Mouse (Mus musculus): Measurements from ENCODE around the gene Fbn1.

The Fbn1 gene

GRCm38 (mm10) chr2:125337239-125337638 lies 170.6 kb downstream of the Fbn1 start:
- no peak for DNase-seq (ENCODE audit: low spot score)

- no peak for DNase-seq (ENCODE audit: low spot score)
Measured at GRCm38 (mm10) chr2:125335206-125335605, 172.6 kb downstream of the Fbn1 start.

GRCm38 (mm10) chr2:125334163-125334562 lies 173.6 kb downstream of the Fbn1 start:
- DNase-seq (ENCODE audit: low spot score) = no peak

GRCm38 (mm10) chr2:125331581-125331980 lies 176.2 kb downstream of the Fbn1 start:
- DNase-seq (ENCODE audit: low spot score) = no peak

GRCm38 (mm10) chr2:125330506-125330905 lies 177.3 kb downstream of the Fbn1 start:
- no peak for DNase-seq (ENCODE audit: low spot score)

GRCm38 (mm10) chr2:125325125-125325855 lies 182.5 kb downstream of the Fbn1 start:
- no peak for DNase-seq (ENCODE audit: low spot score)

GRCm38 (mm10) chr2:125324455-125324854 lies 183.3 kb downstream of the Fbn1 start:
- DNase-seq (ENCODE audit: low spot score) = no peak

GRCm38 (mm10) chr2:125323347-125323746 lies 184.4 kb downstream of the Fbn1 start:
- DNase-seq (ENCODE audit: low spot score) = peak; percentile 67

GRCm38 (mm10) chr2:125322581-125322980 lies 185.2 kb downstream of the Fbn1 start:
- no peak for DNase-seq (ENCODE audit: low spot score)

- no peak for DNase-seq (ENCODE audit: low spot score)
Measured at GRCm38 (mm10) chr2:125321071-125321470, 186.7 kb downstream of the Fbn1 start.

GRCm38 (mm10) chr2:125319651-125320050 lies 188.1 kb downstream of the Fbn1 start:
- no peak for DNase-seq (ENCODE audit: low spot score)

- DNase-seq (ENCODE audit: low spot score) = no peak
Measured at GRCm38 (mm10) chr2:125318371-125319061, 189.3 kb downstream of the Fbn1 start.

GRCm38 (mm10) chr2:125315203-125315602 lies 192.6 kb downstream of the Fbn1 start:
- no peak for DNase-seq (ENCODE audit: low spot score)

GRCm38 (mm10) chr2:125314169-125314925 lies 193.4 kb downstream of the Fbn1 start:
- no peak for DNase-seq (ENCODE audit: low spot score)

GRCm38 (mm10) chr2:125309710-125310109 lies 198.1 kb downstream of the Fbn1 start:
- DNase-seq (ENCODE audit: low spot score) = no peak

GRCm38 (mm10) chr2:125305671-125306070 lies 202.1 kb downstream of the Fbn1 start:
- DNase-seq (ENCODE audit: low spot score) = no peak

GRCm38 (mm10) chr2:125304746-125305145 lies 203.0 kb downstream of the Fbn1 start:
- no peak for DNase-seq (ENCODE audit: low spot score)

GRCm38 (mm10) chr2:125303764-125304384 lies 203.9 kb downstream of the Fbn1 start:
- DNase-seq (ENCODE audit: low spot score) = no peak

GRCm38 (mm10) chr2:125302625-125302924 lies 205.2 kb downstream of the Fbn1 start:
- DNase-seq (ENCODE audit: low spot score) = no peak

- DNase-seq (ENCODE audit: low spot score) = no peak
Measured at GRCm38 (mm10) chr2:125301877-125302624, 205.7 kb downstream of the Fbn1 start.

GRCm38 (mm10) chr2:125298841-125299240 lies 209.0 kb downstream of the Fbn1 start:
- no peak for DNase-seq (ENCODE audit: low spot score)

GRCm38 (mm10) chr2:125295526-125295925 lies 212.3 kb downstream of the Fbn1 start:
- DNase-seq (ENCODE audit: low spot score) = no peak

Data from embryo, embryonic 10 days (tissue).